Mouse (Mus musculus): Measurements from ENCODE around the gene Mb.

- no peak for TF ChIP-seq CTCF (IDR thresholded peaks at IDR 0.05; ENCODE audit: borderline replicate concordance, insufficient read depth, low read depth, low read length)
- no peak for TF ChIP-seq POLR2A (IDR thresholded peaks at IDR 0.05; ENCODE audit: borderline replicate concordance, insufficient read depth, low read length)
Measured at GRCm38 (mm10) chr15:77045609-77046008, 4.9 kb downstream of the Mb start.
